Mouse (Mus musculus) olfactory bulb, adult 2 months (tissue): ENCODE measurements around the gene Meis2. TPM values are rescaled to one million over a fixed set of nuclear protein-coding genes. Genes with fewer than 3 reads are reported as not detected.

Source experiments
- H3K27ac ChIP-seq: fragments of 200-500 bp; 2 replicates; pipeline ENCODE4 v1.5.1; 2012; ENCODE audit warnings: low read depth, low read length; ENCODE audit not compliant: insufficient read depth
- H3K4me1 ChIP-seq: fragments of 200-500 bp; 2 replicates; pipeline ENCODE4 v1.6.1; 2012; ENCODE audit warnings: low read length; ENCODE audit not compliant: control insufficient read depth, insufficient read depth
- H3K4me3 ChIP-seq: fragments of 200-500 bp; 2 replicates; pipeline ENCODE4 v1.5.1; 2012; ENCODE audit warnings: mild to moderate bottlenecking, low read depth, low read length, moderate library complexity; ENCODE audit not compliant: insufficient read depth
- CTCF ChIP-seq: fragments of 200-500 bp; IDR thresholded peaks from 2 replicates; pipeline ENCODE4 v1.5.1; 2012; ENCODE audit warnings: low read depth, mild to moderate bottlenecking, low read length, moderate library complexity; ENCODE audit not compliant: insufficient read depth
- POLR2A ChIP-seq: fragments of 200-500 bp; IDR thresholded peaks from 2 replicates; pipeline ENCODE4 v1.6.1; 2012; ENCODE audit warnings: mild to moderate bottlenecking, low read depth, low read length, moderate library complexity; ENCODE audit not compliant: insufficient read depth
- WGBS: fragments of 180-500 bp; shearing (Covaris S2); methylation state at CpG from one replicate; pipeline ENCODE4 v1.1.7; 2018; 5-methylcytosine and 5-hydroxymethylcytosine counted together
- polyA plus RNA-seq: library from polyadenylated mRNA; stranded (reverse); fragments of >200 nt; gene quantifications from 2 replicates; pipeline ENCODE4 v1.2.4, GENCODE M21; 2012; ENCODE audit warnings: low replicate concordance; ENCODE audit not compliant: missing spikeins, insufficient read depth, insufficient read length

Gene Meis2
- polyA plus RNA-seq, 1 experiment, result 356 TPM

DNA sequence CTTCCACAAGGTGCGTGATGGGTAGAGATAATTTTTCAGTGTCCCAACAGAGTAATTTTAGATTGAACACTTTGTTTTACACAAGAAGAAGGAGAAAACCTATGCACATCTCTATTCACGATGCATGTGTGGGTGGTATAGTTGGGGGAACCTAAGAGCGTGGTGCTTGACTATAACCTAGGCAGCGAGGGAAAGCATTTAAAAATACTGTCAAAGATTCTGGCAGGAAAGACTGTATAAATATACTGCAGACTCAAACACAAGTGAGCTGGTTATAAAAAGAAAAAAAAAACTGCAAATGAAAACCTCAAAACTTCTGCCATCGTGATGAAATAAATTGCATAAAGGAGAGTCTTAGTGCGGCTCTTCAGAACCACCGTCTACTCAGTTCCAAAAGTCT is 105.0 kb downstream of the Meis2 start:
- no peak overlapping the region for H3K4me3 ChIP-seq
- H3K27ac ChIP-seq, result no peak overlapping the region
- H3K4me1 ChIP-seq, result peaks cover 13% of the 10 kb centered on the region
- no peak for TF ChIP-seq CTCF
- no peak for TF ChIP-seq POLR2A
- 39% methylated on average over 7 of the region's 7 CpGs for WGBS

DNA sequence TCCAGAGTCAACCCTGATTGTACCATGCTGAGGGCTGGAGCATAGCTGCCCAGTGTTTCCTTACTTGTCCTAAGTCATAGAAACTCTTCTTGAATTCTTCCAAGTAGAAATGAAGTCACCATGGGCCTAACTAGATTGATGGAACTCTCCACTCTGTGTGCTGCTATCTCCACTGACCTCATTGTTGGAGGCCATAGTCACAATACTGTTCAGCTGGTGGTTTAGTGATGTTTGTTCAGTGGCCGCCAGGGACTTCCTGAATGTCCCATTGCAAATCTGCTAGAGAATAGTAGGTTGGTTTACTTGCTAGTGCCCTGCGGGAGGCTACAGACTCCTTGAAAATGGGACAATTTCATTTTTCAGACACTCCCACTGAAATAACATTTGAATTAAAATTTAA is 108.9 kb downstream of the Meis2 start:
- no peak for TF ChIP-seq POLR2A
- TF ChIP-seq CTCF, result no peak
- peaks cover 4% of the 10 kb centered on the region for H3K4me1 ChIP-seq
- no peak overlapping the region for H3K27ac ChIP-seq
- 60% methylated on average over 2 of the region's 2 CpGs for WGBS
- no peak overlapping the region for H3K4me3 ChIP-seq

DNA sequence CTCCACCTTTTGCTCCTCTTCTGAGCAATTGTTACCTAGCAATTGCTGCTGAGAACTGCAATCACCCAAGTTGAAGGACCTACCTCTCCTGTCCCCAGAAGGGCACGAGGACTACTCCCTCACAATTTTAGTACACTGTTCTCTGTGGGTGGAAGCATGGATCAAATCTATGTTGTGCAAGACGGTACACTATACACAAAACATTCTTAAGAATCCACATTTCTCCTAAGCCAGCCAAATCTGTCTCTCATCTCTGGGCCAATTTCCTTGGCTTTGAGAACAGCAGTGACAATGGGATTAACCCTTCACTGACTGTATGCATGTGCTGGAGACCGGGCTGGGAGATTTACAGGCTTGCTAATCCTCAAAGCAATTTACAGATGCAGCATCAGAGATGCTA is 115.0 kb downstream of the Meis2 start:
- H3K4me1 ChIP-seq, result peaks cover 8% of the 10 kb centered on the region; the same call in 1 of the 2 replicates
- H3K27ac ChIP-seq, result peak overlapping the region; percentile 60; the same call in 1 of the 2 replicates
- 30% methylated on average over 3 of the region's 3 CpGs for WGBS
- no peak overlapping the region for H3K4me3 ChIP-seq
- TF ChIP-seq CTCF, result no peak
- no peak for TF ChIP-seq POLR2A

DNA sequence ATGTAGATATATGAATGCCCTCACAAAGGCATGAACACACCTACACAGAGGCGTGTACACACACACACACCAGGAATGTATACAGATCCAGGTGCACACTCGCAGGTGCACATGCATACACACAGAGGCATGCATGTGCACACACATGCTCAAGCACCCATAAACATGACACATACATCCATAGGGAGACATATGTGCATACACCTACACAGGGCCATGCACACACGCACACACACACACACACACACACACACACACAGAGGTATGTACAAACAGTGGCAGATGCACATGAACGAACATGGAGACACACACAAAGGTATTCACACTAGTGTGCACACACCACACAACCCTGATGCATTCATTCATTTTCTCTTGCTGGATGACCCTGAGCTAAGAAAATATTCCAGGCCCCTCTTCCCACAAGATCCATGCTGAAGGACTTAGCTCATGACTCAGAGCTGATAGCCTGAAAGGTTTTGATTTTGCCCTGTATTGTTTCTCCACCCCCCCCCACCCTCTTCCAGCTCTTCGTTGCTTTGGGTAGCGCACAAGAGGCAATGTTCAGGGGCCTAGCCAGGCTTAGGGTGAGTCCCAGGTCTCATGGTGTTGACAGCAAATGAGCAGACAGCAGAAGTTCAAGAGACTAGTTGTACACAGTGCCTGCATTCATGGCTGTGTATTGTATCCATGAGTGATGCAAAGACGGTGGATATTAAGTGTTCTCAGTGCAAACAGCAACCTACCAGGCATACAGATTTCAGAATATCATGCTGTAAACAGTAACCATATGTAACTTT is 116.8 kb downstream of the Meis2 start:
- Histone ChIP-seq H3K4me1 (peaks cover 8% of the 10 kb centered on the region; the same call in 1 of the 2 replicates), H3K4me3 (no peak overlapping the region), H3K27ac (no peak overlapping the region)
- 63% methylated on average over 7 of the region's 7 CpGs for WGBS
- no peak for TF ChIP-seq CTCF
- no peak for TF ChIP-seq POLR2A

DNA sequence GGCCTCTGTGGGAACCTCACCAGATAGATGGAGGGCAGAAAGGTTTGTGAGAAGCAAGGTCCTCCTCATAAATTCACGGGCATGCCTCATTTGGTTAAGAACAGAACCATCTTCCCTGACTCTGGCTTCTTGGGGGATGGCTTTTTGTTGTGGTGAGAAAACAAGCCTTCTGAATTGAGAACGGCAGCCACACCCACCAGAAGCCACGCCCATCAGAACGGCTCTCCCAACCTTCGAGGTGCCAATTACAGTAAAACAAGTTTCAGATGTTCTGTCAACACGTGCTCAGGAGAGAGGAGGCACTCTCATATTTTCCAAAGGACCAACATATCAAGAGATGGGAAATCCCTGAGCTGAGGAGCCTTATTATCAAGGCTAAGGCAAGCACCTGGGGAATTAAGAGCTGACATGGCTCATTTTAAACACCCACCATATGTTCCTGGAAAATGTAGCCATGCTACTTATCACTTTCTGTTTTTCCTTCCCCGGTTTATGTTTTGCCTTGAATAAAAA is 117.9 kb downstream of the Meis2 start:
- H3K4me3 ChIP-seq, result no peak overlapping the region
- WGBS, result 16% methylated on average over 7 of the region's 7 CpGs
- TF ChIP-seq CTCF (no peak), POLR2A (no peak)
- peaks cover 8% of the 10 kb centered on the region for H3K4me1 ChIP-seq
- no peak overlapping the region for H3K27ac ChIP-seq

DNA sequence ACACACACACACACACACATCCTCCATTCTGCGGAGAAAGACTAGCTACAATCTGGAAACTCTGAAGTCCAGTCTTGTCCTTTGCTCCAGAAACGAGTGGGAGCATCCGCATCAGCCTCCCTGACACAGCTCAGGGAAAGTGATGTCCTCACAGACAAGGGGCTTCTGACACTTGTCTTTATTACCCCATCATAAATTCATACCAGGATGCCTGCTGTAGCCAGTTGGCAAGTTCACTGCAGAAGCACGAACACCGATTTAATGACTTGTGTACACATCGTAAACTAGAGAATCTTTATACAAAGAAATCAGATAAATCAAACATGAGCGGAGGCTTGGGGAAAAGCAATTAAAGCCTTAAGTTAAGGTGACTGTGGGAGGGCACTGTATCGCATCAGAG is 122.6 kb downstream of the Meis2 start:
- Histone ChIP-seq H3K4me1 (peaks cover 3% of the 10 kb centered on the region), H3K4me3 (no peak overlapping the region), H3K27ac (no peak overlapping the region)
- TF ChIP-seq CTCF (no peak), POLR2A (no peak)
- 37% methylated on average over 8 of the region's 8 CpGs for WGBS

DNA sequence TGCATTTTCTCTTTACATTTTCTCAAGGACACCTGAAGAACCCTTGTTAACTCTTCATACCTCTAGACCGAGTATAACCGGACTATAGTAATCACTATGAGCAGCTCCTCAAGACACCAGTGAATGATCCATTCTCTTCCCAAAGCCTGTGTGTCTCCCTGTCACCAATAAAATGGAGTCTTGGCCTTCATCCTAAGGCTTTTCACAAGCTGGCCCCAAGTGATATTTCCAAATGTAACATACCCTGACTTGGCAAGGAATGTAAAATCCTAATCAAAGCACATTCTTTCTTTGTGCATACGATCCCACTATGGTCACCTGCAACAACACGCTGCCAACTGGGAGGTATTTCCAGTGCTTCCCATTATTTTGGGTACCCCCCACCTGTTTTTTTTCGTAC is 125.8 kb downstream of the Meis2 start:
- no peak overlapping the region for H3K27ac ChIP-seq
- TF ChIP-seq POLR2A (no peak), CTCF (no peak)
- peaks cover 3% of the 10 kb centered on the region for H3K4me1 ChIP-seq
- 49% methylated on average over 5 of the region's 5 CpGs for WGBS
- no peak overlapping the region for H3K4me3 ChIP-seq

DNA sequence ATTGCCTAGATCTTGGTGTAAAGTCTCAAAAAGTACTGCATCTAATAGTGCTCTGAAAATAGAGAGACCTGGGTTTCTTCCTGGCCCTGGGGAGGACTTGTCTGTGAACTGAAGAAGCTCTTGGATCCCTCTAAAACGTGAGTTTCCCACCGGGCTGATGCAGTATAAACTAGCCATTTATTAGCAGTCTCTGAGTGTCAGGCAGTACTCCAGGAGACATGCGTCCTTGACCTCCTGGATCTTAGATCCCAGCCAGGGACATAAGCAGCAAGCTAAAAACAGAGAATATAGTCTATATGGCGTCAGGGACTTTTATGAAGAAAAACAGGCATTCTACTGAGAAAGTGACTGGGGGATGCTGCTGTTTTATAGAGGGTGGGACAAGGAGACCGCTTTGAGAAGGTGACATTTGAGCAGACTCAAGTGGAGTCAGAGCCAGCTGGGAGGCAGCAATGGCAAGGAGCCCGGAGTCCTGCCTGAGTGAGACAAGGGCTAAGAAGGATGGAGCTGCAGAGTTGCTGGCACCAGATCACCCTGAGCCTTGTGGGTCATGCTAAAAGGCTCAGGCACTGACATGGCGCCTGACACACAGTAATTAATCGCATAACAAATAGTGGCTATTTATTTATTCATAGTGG is 126.6 kb downstream of the Meis2 start:
- Histone ChIP-seq H3K4me1 (peaks cover 3% of the 10 kb centered on the region), H3K27ac (peak overlapping the region; percentile 70), H3K4me3 (no peak overlapping the region)
- 28% methylated on average over 8 of the region's 8 CpGs for WGBS
- TF ChIP-seq CTCF, result no peak
- TF ChIP-seq POLR2A, result no peak

DNA sequence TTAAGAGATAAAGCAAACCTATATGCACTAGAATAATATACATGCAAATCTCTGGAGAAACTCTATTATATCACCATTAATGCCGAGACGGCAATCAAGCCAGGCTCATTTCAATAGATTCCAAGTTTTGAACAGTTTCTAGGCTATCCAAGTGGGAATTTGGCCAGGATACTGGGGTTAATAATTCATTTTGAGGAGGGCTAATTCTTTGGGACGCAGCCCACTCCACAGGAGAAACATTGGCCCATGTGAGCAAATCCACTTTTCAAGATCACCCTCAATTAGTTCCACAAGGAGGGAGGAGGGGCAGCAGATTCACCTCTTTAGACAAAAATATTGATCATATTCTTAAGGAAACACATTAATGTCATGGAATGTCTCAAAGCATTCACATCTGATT is 127.3 kb downstream of the Meis2 start:
- Histone ChIP-seq H3K4me3 (no peak overlapping the region), H3K27ac (no peak overlapping the region), H3K4me1 (peaks cover 3% of the 10 kb centered on the region)
- no peak for TF ChIP-seq POLR2A
- TF ChIP-seq CTCF, result no peak
- 36% methylated on average over 3 of the region's 3 CpGs for WGBS
